ENCODE assay signal across 8 mouse cellular contexts in the genomic region with DNA sequence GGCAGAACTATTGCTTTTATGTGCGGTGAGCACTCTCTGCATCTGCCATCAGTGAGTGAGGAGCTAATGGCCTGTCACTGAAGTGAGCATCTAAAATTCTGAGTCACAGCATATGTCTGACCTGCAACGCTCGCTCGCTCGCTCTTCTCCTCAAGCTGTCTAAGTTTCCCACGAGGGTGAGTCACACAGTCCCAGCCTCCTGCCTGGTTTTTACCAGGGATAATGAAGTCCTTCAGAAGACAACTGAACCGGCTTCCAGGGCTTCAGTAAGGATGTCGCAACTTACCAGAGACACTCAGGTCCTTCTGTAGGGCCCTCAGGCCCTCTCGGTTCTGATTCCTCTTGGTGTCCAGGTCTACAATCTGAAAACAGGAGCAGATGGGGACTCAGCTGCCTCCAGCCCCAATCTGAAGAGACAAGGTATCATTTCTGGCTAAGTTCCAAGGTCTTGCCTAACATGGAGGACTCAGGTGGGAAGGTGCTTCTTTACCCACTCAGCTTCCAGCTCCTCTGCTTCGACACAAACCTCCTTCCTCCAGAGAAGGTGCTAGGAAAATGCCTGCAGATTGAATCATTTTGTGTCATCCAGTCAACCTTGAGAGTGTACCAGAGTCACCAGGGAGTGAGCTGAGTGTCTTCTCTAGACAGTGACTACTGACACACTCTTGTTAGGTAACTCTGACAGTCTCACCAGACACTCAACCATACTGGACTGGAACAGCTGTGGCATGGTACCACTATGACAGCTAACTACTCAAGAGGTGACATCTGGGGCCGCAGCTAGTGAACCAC. TPM values are rescaled to one million over a fixed set of nuclear protein-coding genes. Genes with fewer than 3 reads are reported as not detected.
A peak's percentile ranks its signal among the peaks of the same experiment; 100 is the strongest.
DNase-seq lines count a peak whose midpoint lies in the region; ATAC-seq and TF ChIP-seq lines count a peak whose summit lies in the region.

No protein-coding gene starts in this region.

- TF ChIP-seq POLR2A in lung, adult 2 months (IDR thresholded peaks at IDR 0.05; ENCODE audit: borderline replicate concordance, extremely low read depth, low read depth, low read length), result no peak

- no peak for ATAC-seq in lung, embryonic 15.5 days (ENCODE audit: borderline replicate concordance, extremely low read depth, low FRiP score, low TSS enrichment)
- ATAC-seq in forebrain, embryonic 15.5 days (replicated peaks), result no peak

- peak overlapping the region; percentile 84 for H3K4me2 ChIP-seq in lung, embryonic 15.5 days
- peak overlapping the region; percentile 69 for H3K4me2 ChIP-seq in forebrain, embryonic 15.5 days (replicated peaks)

- peaks cover 31% of the 10 kb centered on the region for H3K36me3 ChIP-seq in lung, embryonic 15.5 days
- H3K36me3 ChIP-seq in forebrain, embryonic 15.5 days, result peaks cover 29% of the 10 kb centered on the region
- peaks cover 51% of the 10 kb centered on the region for H3K36me3 ChIP-seq in midbrain, embryonic 10.5 days

- TF ChIP-seq CTCF in lung, adult 2 months (IDR thresholded peaks at IDR 0.05; ENCODE audit: insufficient read depth, low read length), result no peak

- intact Hi-C loops in gastrocnemius, postnatal 14 days (cut with DNase I; ENCODE audit: low total_unique reads), result no loop called here

- peak overlapping the region; percentile 65; the same call in 1 of the 2 replicates for H3K9ac ChIP-seq in lung, embryonic 15.5 days
- H3K9ac ChIP-seq in forebrain, embryonic 15.5 days (replicated peaks), result peak overlapping the region; percentile 64

- no peak overlapping the region for H3K27ac ChIP-seq in lung, embryonic 15.5 days
- H3K27ac ChIP-seq in forebrain, embryonic 15.5 days (replicated peaks), result no peak overlapping the region
- no peak overlapping the region for H3K27ac ChIP-seq in midbrain, embryonic 10.5 days (replicated peaks)

- no peaks in the 10 kb centered on the region; the same call in 1 of the 2 replicates for H3K27me3 ChIP-seq in lung, embryonic 15.5 days
- H3K27me3 ChIP-seq in forebrain, embryonic 15.5 days, result no peaks in the 10 kb centered on the region
- H3K27me3 ChIP-seq in midbrain, embryonic 10.5 days (ENCODE audit: low read depth, poor library complexity, severe bottlenecking), result 0 out of 2 replicates have a peak, but pooled peaks cover 5% of the 10 kb centered on the region

- peaks cover 9% of the 10 kb centered on the region for H3K4me1 ChIP-seq in lung, embryonic 15.5 days
- H3K4me1 ChIP-seq in lung, adult 2 months (ENCODE audit: control insufficient read depth, insufficient read depth, low read length), result peaks cover 5% of the 10 kb centered on the region; the same call in 1 of the 2 replicates
- peaks cover 31% of the 10 kb centered on the region for H3K4me1 ChIP-seq in forebrain, embryonic 15.5 days
- H3K4me1 ChIP-seq in midbrain, embryonic 10.5 days, result peaks cover 17% of the 10 kb centered on the region

- H3K4me3 ChIP-seq in lung, embryonic 15.5 days, result peak overlapping the region; percentile 71
- no peak overlapping the region for H3K4me3 ChIP-seq in lung, adult 2 months (replicated peaks; ENCODE audit: extremely low read depth, low read depth, low read length)
- peak overlapping the region; percentile 64 for H3K4me3 ChIP-seq in forebrain, embryonic 15.5 days
- H3K4me3 ChIP-seq in midbrain, embryonic 10.5 days, result peak overlapping the region; percentile 89

- WGBS in lung, embryonic 15.5 days, result 93% methylated on average over 11 of the region's 11 CpGs
- 86% methylated on average over 11 of the region's 11 CpGs for WGBS in lung, adult 2 months
- WGBS in forebrain, embryonic 15.5 days, result 93% methylated on average over 11 of the region's 11 CpGs
- WGBS in midbrain, embryonic 10.5 days, result 92% methylated on average over 11 of the region's 11 CpGs

- H3K9me3 ChIP-seq in lung, embryonic 15.5 days, result no peaks in the 10 kb centered on the region
- no peaks in the 10 kb centered on the region for H3K9me3 ChIP-seq in forebrain, embryonic 15.5 days
- no peaks in the 10 kb centered on the region for H3K9me3 ChIP-seq in midbrain, embryonic 10.5 days (replicated peaks)

- DNase-seq in cerebellum, adult 9-10 months, result peak; percentile 58
- DNase-seq in cerebellum, postnatal 10 days, result no peak
- DNase-seq in lung, adult 2 months, result no peak
- DNase-seq in midbrain, embryonic 10.5 days (ENCODE audit: low spot score), result no peak
- no peak for DNase-seq in gastrocnemius, postnatal 14 days
- no peak for DNase-seq in B cell, adult 2 months

RNA-seq across cellular contexts. Expression of a gene that starts 1.3 kb away (rescaled TPM):
- 106 and 117 TPM in 2 replicates for polyA plus RNA-seq in lung, embryonic 15.5 days (2015; fragmentation: Nextera tagmentation; extraction: Ambion mirVana)
- 39.9 and 61.9 TPM in 2 replicates for polyA plus RNA-seq in lung, adult 2 months (2012; rRNA removed)
- 188 and 189 TPM in 2 replicates for polyA plus RNA-seq in forebrain, embryonic 15.5 days (2015; fragmentation: Nextera tagmentation; extraction: Ambion mirVana)
- 108 and 111 TPM in 2 replicates for polyA plus RNA-seq in midbrain, embryonic 10.5 days (2016; fragmentation: Nextera tagmentation; extraction: Ambion mirVana)
- total RNA-seq in gastrocnemius, postnatal 14 days (2021), result 10 to 100 TPM; 56.8 to 65.5 TPM

RNA-seq across cellular contexts. Expression of a gene that starts 17.7 kb away (rescaled TPM):
- polyA plus RNA-seq in lung, embryonic 15.5 days (2015; fragmentation: Nextera tagmentation; extraction: Ambion mirVana), result not detected in 2 replicates
- polyA plus RNA-seq in lung, adult 2 months (2012; rRNA removed), result 0.03 TPM in 1 of 2 replicates, not detected in the other
- polyA plus RNA-seq in forebrain, embryonic 15.5 days (2015; fragmentation: Nextera tagmentation; extraction: Ambion mirVana), result 1.9 and 2.0 TPM in 2 replicates
- 0.21 and 0.68 TPM in 2 replicates for polyA plus RNA-seq in midbrain, embryonic 10.5 days (2016; fragmentation: Nextera tagmentation; extraction: Ambion mirVana)
- total RNA-seq in gastrocnemius, postnatal 14 days (2021), result under 1 TPM in 1 of 2 experiments, not detected in 1; 0.37 TPM

RNA-seq across cellular contexts. Expression of a gene that starts 51.6 kb away (rescaled TPM):
- polyA plus RNA-seq in lung, embryonic 15.5 days (2015; fragmentation: Nextera tagmentation; extraction: Ambion mirVana), result 0.67 and 1.1 TPM in 2 replicates
- polyA plus RNA-seq in lung, adult 2 months (2012; rRNA removed), result 3.4 and 3.8 TPM in 2 replicates
- 2.3 and 3.0 TPM in 2 replicates for polyA plus RNA-seq in forebrain, embryonic 15.5 days (2015; fragmentation: Nextera tagmentation; extraction: Ambion mirVana)
- 1.3 and 1.4 TPM in 2 replicates for polyA plus RNA-seq in midbrain, embryonic 10.5 days (2016; fragmentation: Nextera tagmentation; extraction: Ambion mirVana)
- not detected for total RNA-seq in gastrocnemius, postnatal 14 days (2021)

RNA-seq across cellular contexts. Expression of a gene that starts 51.8 kb away (rescaled TPM):
- polyA plus RNA-seq in lung, embryonic 15.5 days (2015; fragmentation: Nextera tagmentation; extraction: Ambion mirVana), result 5.3 TPM in 2 replicates
- 164 and 177 TPM in 2 replicates for polyA plus RNA-seq in lung, adult 2 months (2012; rRNA removed)
- 0.98 and 1.1 TPM in 2 replicates for polyA plus RNA-seq in forebrain, embryonic 15.5 days (2015; fragmentation: Nextera tagmentation; extraction: Ambion mirVana)
- polyA plus RNA-seq in midbrain, embryonic 10.5 days (2016; fragmentation: Nextera tagmentation; extraction: Ambion mirVana), result 1.1 and 1.2 TPM in 2 replicates
- 1 to 10 TPM; 5.9 to 9.1 TPM for total RNA-seq in gastrocnemius, postnatal 14 days (2021)
